In the genomic region with DNA sequence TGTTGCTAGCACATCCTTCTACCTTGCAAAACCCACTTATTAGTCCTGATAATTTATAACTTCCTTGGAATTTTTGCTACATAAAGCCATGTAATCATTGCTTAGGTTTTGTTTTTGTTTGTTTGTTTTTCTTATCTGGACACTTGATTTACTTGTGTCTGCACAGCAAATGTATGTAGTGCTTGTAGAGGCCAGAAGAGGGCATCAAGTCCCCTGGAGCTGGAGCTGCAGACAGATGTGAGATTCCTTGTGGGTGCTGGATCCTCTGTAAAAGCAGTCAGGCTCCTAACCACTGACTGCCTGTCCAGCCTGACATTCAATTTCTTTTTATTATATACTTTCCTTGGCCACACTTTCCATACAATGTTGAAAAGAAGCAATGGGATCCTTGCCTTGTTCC, we compare ENCODE assay signal across 8 mouse cellular contexts. TPM values are rescaled to one million over a fixed set of nuclear protein-coding genes. Genes with fewer than 3 reads are reported as not detected.
A peak's percentile ranks its signal among the peaks of the same experiment; 100 is the strongest.
DNase-seq lines count a peak whose midpoint lies in the region; ATAC-seq lines count a peak whose summit lies in the region.

No protein-coding gene starts in this region.

- H3K36me3 ChIP-seq in midbrain, embryonic 11.5 days (ENCODE audit: control insufficient read depth, insufficient read depth, low read length): peaks cover 2% of the 10 kb centered on the region; the same call in 1 of the 2 replicates
- peaks cover 7% of the 10 kb centered on the region; the same call in 1 of the 2 replicates for H3K36me3 ChIP-seq in midbrain, embryonic 15.5 days (replicated peaks)
- no peaks in the 10 kb centered on the region for H3K36me3 ChIP-seq in heart, embryonic 11.5 days (ENCODE audit: control insufficient read depth, insufficient read depth, low read length)

- no peak overlapping the region for H3K4me2 ChIP-seq in midbrain, embryonic 11.5 days
- H3K4me2 ChIP-seq in midbrain, embryonic 15.5 days: no peak overlapping the region
- no peak overlapping the region for H3K4me2 ChIP-seq in heart, embryonic 11.5 days

- H3K4me1 ChIP-seq in midbrain, embryonic 11.5 days (ENCODE audit: control insufficient read depth, insufficient read depth, low read length): peaks cover 5% of the 10 kb centered on the region; the same call in 1 of the 2 replicates
- H3K4me1 ChIP-seq in midbrain, embryonic 15.5 days: peaks cover 20% of the 10 kb centered on the region
- no peaks in the 10 kb centered on the region for H3K4me1 ChIP-seq in heart, embryonic 11.5 days (ENCODE audit: control insufficient read depth, insufficient read depth, low read length)

- no peaks in the 10 kb centered on the region for H3K9me3 ChIP-seq in midbrain, embryonic 11.5 days (ENCODE audit: control insufficient read depth, low read length)
- no peaks in the 10 kb centered on the region for H3K9me3 ChIP-seq in midbrain, embryonic 15.5 days
- H3K9me3 ChIP-seq in heart, embryonic 11.5 days (replicated peaks; ENCODE audit: control insufficient read depth, low read length): no peaks in the 10 kb centered on the region

- peak; percentile 24 to 25 for DNase-seq in cerebellum, adult 18-20 months
- no peak for DNase-seq in cerebellum, postnatal 4 days (ENCODE audit: low spot score in 2 of 2)
- peak; percentile 81 for DNase-seq in midbrain, embryonic 11.5 days (ENCODE audit: low spot score, missing footprints)
- peak; percentile 62 for DNase-seq in retina, postnatal 1 day
- no peak for DNase-seq in testis, postnatal 10 days (ENCODE audit: low spot score)

- H3K9ac ChIP-seq in midbrain, embryonic 11.5 days (ENCODE audit: low read length): no peak overlapping the region
- H3K9ac ChIP-seq in midbrain, embryonic 15.5 days: no peak overlapping the region
- H3K9ac ChIP-seq in heart, embryonic 11.5 days (ENCODE audit: low read depth, low read length): no peak overlapping the region

- no peak overlapping the region for H3K27ac ChIP-seq in midbrain, embryonic 11.5 days (ENCODE audit: low read depth, low read length)
- no peak overlapping the region for H3K27ac ChIP-seq in midbrain, embryonic 15.5 days
- H3K27ac ChIP-seq in heart, embryonic 11.5 days (ENCODE audit: low read depth, low read length): no peak overlapping the region

- no peak for ATAC-seq in midbrain, embryonic 11.5 days (ENCODE audit: low FRiP score)
- no peak for ATAC-seq in midbrain, embryonic 15.5 days (replicated peaks)
- ATAC-seq in erythroid progenitor cell, adult 5-6 weeks (replicated peaks; ENCODE audit: low FRiP score, poor library complexity, severe bottlenecking): peak; percentile 63; the same call in 1 of the 2 replicates
- ATAC-seq in heart, embryonic 11.5 days (replicated peaks; ENCODE audit: insufficient number of reproducible peaks, low FRiP score, low TSS enrichment): no peak

- no peak overlapping the region for H3K4me3 ChIP-seq in midbrain, embryonic 11.5 days (ENCODE audit: low read depth, low read length)
- H3K4me3 ChIP-seq in midbrain, embryonic 15.5 days: no peak overlapping the region
- no peak overlapping the region for H3K4me3 ChIP-seq in heart, embryonic 11.5 days (ENCODE audit: low read depth, low read length)

- H3K27me3 ChIP-seq in midbrain, embryonic 11.5 days (ENCODE audit: control insufficient read depth, insufficient read depth, low read length): no peaks in the 10 kb centered on the region
- H3K27me3 ChIP-seq in midbrain, embryonic 15.5 days (replicated peaks): no peaks in the 10 kb centered on the region
- no peaks in the 10 kb centered on the region for H3K27me3 ChIP-seq in heart, embryonic 11.5 days (ENCODE audit: control insufficient read depth, insufficient read depth, low read length)

RNA-seq across cellular contexts. Expression of gene Sh3bp2, which starts 21.8 kb away (rescaled TPM):
- polyA plus RNA-seq in midbrain, embryonic 11.5 days (2014; fragmentation: Nextera tagmentation; extraction: Ambion mirVana): 7.0 and 12.4 TPM in 2 replicates
- 25.4 and 25.9 TPM in 2 replicates for polyA plus RNA-seq in midbrain, embryonic 15.5 days (2015; fragmentation: Nextera tagmentation; extraction: Ambion mirVana)
- total RNA-seq in erythroid progenitor cell, adult 5-6 weeks (2015; ENCODE audit: low replicate concordance): 1.7 and 4.3 TPM in 2 replicates
- total RNA-seq in erythroid progenitor cell, adult 5-6 weeks (2017; ENCODE audit: low replicate concordance): 3.9 and 6.0 TPM in 2 replicates
- 4.2 and 5.2 TPM in 2 replicates for polyA plus RNA-seq in heart, embryonic 11.5 days (2014; fragmentation: Nextera tagmentation; extraction: Ambion mirVana)

RNA-seq across cellular contexts. Expression of gene Add1, which starts 26.1 kb away (rescaled TPM):
- 150 and 160 TPM in 2 replicates for polyA plus RNA-seq in midbrain, embryonic 11.5 days (2014; fragmentation: Nextera tagmentation; extraction: Ambion mirVana)
- polyA plus RNA-seq in midbrain, embryonic 15.5 days (2015; fragmentation: Nextera tagmentation; extraction: Ambion mirVana): 218 and 221 TPM in 2 replicates
- total RNA-seq in erythroid progenitor cell, adult 5-6 weeks (2015; ENCODE audit: low replicate concordance): 547 and 570 TPM in 2 replicates
- 969 and 1,003 TPM in 2 replicates for total RNA-seq in erythroid progenitor cell, adult 5-6 weeks (2017; ENCODE audit: low replicate concordance)
- 166 and 173 TPM in 2 replicates for polyA plus RNA-seq in heart, embryonic 11.5 days (2014; fragmentation: Nextera tagmentation; extraction: Ambion mirVana)

RNA-seq across cellular contexts. Expression of gene Tnip2, which starts 33.6 kb away (rescaled TPM):
- polyA plus RNA-seq in midbrain, embryonic 11.5 days (2014; fragmentation: Nextera tagmentation; extraction: Ambion mirVana): 4.4 and 5.5 TPM in 2 replicates
- 10.9 and 13.0 TPM in 2 replicates for polyA plus RNA-seq in midbrain, embryonic 15.5 days (2015; fragmentation: Nextera tagmentation; extraction: Ambion mirVana)
- total RNA-seq in erythroid progenitor cell, adult 5-6 weeks (2015; ENCODE audit: low replicate concordance): 3.2 TPM in 1 of 2 replicates, not detected in the other
- total RNA-seq in erythroid progenitor cell, adult 5-6 weeks (2017; ENCODE audit: low replicate concordance): 0.23 and 7.4 TPM in 2 replicates
- 12.7 and 14.2 TPM in 2 replicates for polyA plus RNA-seq in heart, embryonic 11.5 days (2014; fragmentation: Nextera tagmentation; extraction: Ambion mirVana)

Comparison
In these comparisons a context has a peak if more than half of its experiments do, and no peak if none do; other contexts are left out.
1. DNase-seq: peak in cerebellum, adult 18-20 months (2 of 2), midbrain, embryonic 11.5 days (single experiment) and retina, postnatal 1 day (single experiment); none in cerebellum, postnatal 4 days (0 of 2) and testis, postnatal 10 days (single experiment).